Mouse (Mus musculus) lung, embryonic 15.5 days (tissue): Measurements from ENCODE around the gene Mcrip1. TPM values are rescaled to one million over a fixed set of nuclear protein-coding genes. Genes with fewer than 3 reads are reported as not detected.
"Not testable (repeated sequence)": the region's sequence is repeated elsewhere in the genome, so short reads cannot be mapped to it uniquely, and the experiment has no call there.

Experiments used
- ATAC-seq: fragments of 200-750 bp; cut with Nextera tagmentation; 2 replicates; pipeline ENCODE4 v1.8.0; 2017; ENCODE audit warnings: moderate number of reproducible peaks, borderline replicate concordance; ENCODE audit not compliant: low FRiP score, low TSS enrichment; ENCODE audit errors: extremely low read depth
- H3K27ac ChIP-seq: fragments of 300-500 bp; sonication (generic); 2 replicates; pipeline ENCODE4 v1.5.1; 2015; ENCODE audit warnings: moderate library complexity, mild to moderate bottlenecking, inconsistent platforms
- H3K27me3 ChIP-seq: fragments of 300-500 bp; sonication (generic); 2 replicates; pipeline ENCODE4 v1.6.1; 2015; ENCODE audit warnings: inconsistent platforms
- H3K36me3 ChIP-seq: fragments of 300-500 bp; sonication (generic); 2 replicates; pipeline ENCODE4 v1.6.1; 2015; ENCODE audit warnings: inconsistent platforms
- H3K4me1 ChIP-seq: fragments of 300-500 bp; sonication (generic); 2 replicates; pipeline ENCODE4 v1.6.1; 2015; ENCODE audit warnings: inconsistent platforms
- H3K4me2 ChIP-seq: fragments of 300-500 bp; sonication (generic); 2 replicates; pipeline ENCODE4 v1.6.1; 2015; ENCODE audit warnings: inconsistent platforms, mild to moderate bottlenecking, moderate library complexity
- H3K4me3 ChIP-seq: fragments of 300-500 bp; sonication (generic); 2 replicates; pipeline ENCODE4 v1.5.1; 2015; ENCODE audit warnings: mild to moderate bottlenecking, inconsistent platforms
- H3K9ac ChIP-seq: fragments of 300-500 bp; sonication (generic); 2 replicates; pipeline ENCODE4 v1.6.1; 2015; ENCODE audit warnings: inconsistent platforms
- H3K9me3 ChIP-seq: fragments of 300-500 bp; sonication (generic); 2 replicates; pipeline ENCODE4 v1.6.1; 2016; ENCODE audit warnings: inconsistent platforms
- WGBS: fragments of 180-500 bp; shearing (Covaris S2); methylation state at CpG from one replicate; pipeline ENCODE4 v1.1.7; 2015; 5-methylcytosine and 5-hydroxymethylcytosine counted together
- polyA plus RNA-seq: library from polyadenylated mRNA; unstranded; fragments of >200 nt; fragmentation: Nextera tagmentation; extraction: Ambion mirVana; gene quantifications from 2 replicates; pipeline ENCODE4 v1.2.1, GENCODE M21; 2015

Mcrip1 gene
- polyA plus RNA-seq, 1 experiment from 2014 or later: 205 TPM

- H3K9ac ChIP-seq: no peak overlapping the region
- WGBS: 29% methylated on average over 9 of the region's 9 CpGs
- ATAC-seq: peak; percentile 43; the same call in 1 of the 2 replicates
- no peaks in the 10 kb centered on the region for H3K9me3 ChIP-seq
- peaks cover 20% of the 10 kb centered on the region for H3K4me1 ChIP-seq
- H3K4me2 ChIP-seq: peak overlapping the region; percentile 32; the same call in 1 of the 2 replicates
- no peaks in the 10 kb centered on the region for H3K27me3 ChIP-seq
- H3K4me3 ChIP-seq: no peak overlapping the region
- no peak overlapping the region for H3K27ac ChIP-seq
- no peaks in the 10 kb centered on the region for H3K36me3 ChIP-seq
These were observed 29.8 kb downstream of the Mcrip1 start for GRCm38 (mm10) chr11:120519738-120520137.

- no peak for ATAC-seq
- Histone ChIP-seq H3K9me3 (no peaks in the 10 kb centered on the region), H3K36me3 (no peaks in the 10 kb centered on the region), H3K9ac (no peak overlapping the region), H3K27ac (peak overlapping the region; percentile 53), H3K4me2 (no peak overlapping the region), H3K4me3 (no peak overlapping the region), H3K27me3 (no peaks in the 10 kb centered on the region), H3K4me1 (peaks cover 20% of the 10 kb centered on the region)
- WGBS: 48% methylated on average over 6 of the region's 6 CpGs
These were observed 31.0 kb downstream of the Mcrip1 start for GRCm38 (mm10) chr11:120518558-120518957.

- 40% methylated on average over 6 of the region's 6 CpGs for WGBS
These were observed 31.5 kb downstream of the Mcrip1 start for GRCm38 (mm10) chr11:120518027-120518426.

GRCm38 (mm10) chr11:120517147-120517546 lies 32.4 kb downstream of the Mcrip1 start:
- no peaks in the 10 kb centered on the region for H3K9me3 ChIP-seq
- no peak for ATAC-seq
- peaks cover 20% of the 10 kb centered on the region for H3K4me1 ChIP-seq
- 69% methylated on average over 4 of the region's 4 CpGs for WGBS
- no peak overlapping the region for H3K4me2 ChIP-seq
- H3K36me3 ChIP-seq: no peaks in the 10 kb centered on the region
- no peaks in the 10 kb centered on the region for H3K27me3 ChIP-seq
- no peak overlapping the region for H3K4me3 ChIP-seq
- H3K27ac ChIP-seq: no peak overlapping the region
- no peak overlapping the region for H3K9ac ChIP-seq

More at GRCm38 (mm10) chr11:120518027-120518426, 31.5 kb downstream of the Mcrip1 start:
- H3K27ac ChIP-seq: peak overlapping the region; percentile 53
- peaks cover 20% of the 10 kb centered on the region for H3K4me1 ChIP-seq
- H3K36me3 ChIP-seq: no peaks in the 10 kb centered on the region
- no peaks in the 10 kb centered on the region for H3K9me3 ChIP-seq
- H3K4me3 ChIP-seq: no peak overlapping the region
- H3K9ac ChIP-seq: no peak overlapping the region; the same call in 1 of the 2 replicates
- no peaks in the 10 kb centered on the region for H3K27me3 ChIP-seq
- H3K4me2 ChIP-seq: no peak overlapping the region
- no peak for ATAC-seq

GRCm38 (mm10) chr11:120515611-120516010 lies 33.9 kb downstream of the Mcrip1 start:
- Histone ChIP-seq H3K4me3 (no peak overlapping the region), H3K27ac (no peak overlapping the region), H3K4me2 (no peak overlapping the region), H3K4me1 (peaks cover 22% of the 10 kb centered on the region), H3K9me3 (no peaks in the 10 kb centered on the region), H3K9ac (no peak overlapping the region), H3K27me3 (no peaks in the 10 kb centered on the region), H3K36me3 (no peaks in the 10 kb centered on the region)
- ATAC-seq: peak; percentile 43
- WGBS: 14% methylated on average over 17 of the region's 17 CpGs

- not testable (repeated sequence) for H3K4me2 ChIP-seq, H3K9me3 ChIP-seq, H3K27me3 ChIP-seq, ATAC-seq, H3K27ac ChIP-seq, H3K4me3 ChIP-seq, H3K36me3 ChIP-seq, H3K9ac ChIP-seq
- peaks cover 20% of the 10 kb centered on the region for H3K4me1 ChIP-seq
- 86% methylated on average over 2 of the region's 2 CpGs for WGBS
These were observed 35.3 kb downstream of the Mcrip1 start for GRCm38 (mm10) chr11:120514262-120514661.

GRCm38 (mm10) chr11:120512790-120513453 lies 36.6 kb downstream of the Mcrip1 start:
- no peaks in the 10 kb centered on the region for H3K27me3 ChIP-seq
- no peak overlapping the region for H3K4me2 ChIP-seq
- no peak for ATAC-seq
- 29% methylated on average over 6 of the region's 6 CpGs for WGBS
- H3K9me3 ChIP-seq: no peaks in the 10 kb centered on the region
- H3K36me3 ChIP-seq: no peaks in the 10 kb centered on the region
- H3K4me3 ChIP-seq: no peak overlapping the region
- no peak overlapping the region for H3K27ac ChIP-seq
- no peak overlapping the region for H3K9ac ChIP-seq
- peaks cover 13% of the 10 kb centered on the region for H3K4me1 ChIP-seq

GRCm38 (mm10) chr11:120510375-120511030 lies 39.0 kb downstream of the Mcrip1 start:
- no peaks in the 10 kb centered on the region for H3K27me3 ChIP-seq
- peak overlapping the region; percentile 51 for H3K4me2 ChIP-seq
- ATAC-seq: no peak
- 10% methylated on average over 16 of the region's 16 CpGs for WGBS
- peaks cover 8% of the 10 kb centered on the region for H3K4me1 ChIP-seq
- H3K4me3 ChIP-seq: peak overlapping the region; percentile 27
- H3K27ac ChIP-seq: peak overlapping the region; percentile 39
- H3K36me3 ChIP-seq: no peaks in the 10 kb centered on the region
- H3K9me3 ChIP-seq: no peaks in the 10 kb centered on the region
- H3K9ac ChIP-seq: peak overlapping the region; percentile 41

GRCm38 (mm10) chr11:120509940-120510339 lies 39.6 kb downstream of the Mcrip1 start:
- no peak for ATAC-seq

GRCm38 (mm10) chr11:120508290-120508870 lies 41.1 kb downstream of the Mcrip1 start:
- Histone ChIP-seq H3K36me3 (no peaks in the 10 kb centered on the region), H3K27me3 (no peaks in the 10 kb centered on the region), H3K4me3 (no peak overlapping the region), H3K9me3 (no peaks in the 10 kb centered on the region), H3K4me2 (no peak overlapping the region), H3K27ac (peak overlapping the region; percentile 85), H3K9ac (no peak overlapping the region), H3K4me1 (peaks cover 8% of the 10 kb centered on the region)
- no peak for ATAC-seq
- WGBS: 70% methylated on average over 9 of the region's 9 CpGs

More at GRCm38 (mm10) chr11:120509940-120510339, 39.6 kb downstream of the Mcrip1 start:
- Histone ChIP-seq H3K27me3 (no peaks in the 10 kb centered on the region), H3K27ac (no peak overlapping the region), H3K4me1 (peaks cover 8% of the 10 kb centered on the region), H3K36me3 (no peaks in the 10 kb centered on the region), H3K4me3 (peak overlapping the region; percentile 27; the same call in 1 of the 2 replicates), H3K4me2 (peak overlapping the region; percentile 51; the same call in 1 of the 2 replicates), H3K9me3 (no peaks in the 10 kb centered on the region), H3K9ac (no peak overlapping the region)
- 41% methylated on average over 4 of the region's 4 CpGs for WGBS

- peak overlapping the region; percentile 95 for H3K27ac ChIP-seq
- peak; percentile 66 for ATAC-seq
- H3K4me3 ChIP-seq: no peak overlapping the region
- WGBS: 48% methylated on average over 13 of the region's 13 CpGs
- H3K36me3 ChIP-seq: no peaks in the 10 kb centered on the region
- no peak overlapping the region for H3K9ac ChIP-seq
- H3K27me3 ChIP-seq: no peaks in the 10 kb centered on the region
- H3K4me1 ChIP-seq: peaks cover 8% of the 10 kb centered on the region
- H3K9me3 ChIP-seq: no peaks in the 10 kb centered on the region
- no peak overlapping the region; the same call in 1 of the 2 replicates for H3K4me2 ChIP-seq
These were observed 41.8 kb downstream of the Mcrip1 start for GRCm38 (mm10) chr11:120507611-120508289.
